Mouse (Mus musculus) heart, embryonic 16.5 days (tissue): ENCODE data around the gene Arnt2. TPM values are rescaled to one million over a fixed set of nuclear protein-coding genes. Genes with fewer than 3 reads are reported as not detected.

Experiments
- ATAC-seq: fragments of 200-750 bp; cut with Nextera tagmentation; replicated peaks from 2 replicates; pipeline ENCODE4 v1.8.0; 2017; ENCODE audit warnings: moderate number of reproducible peaks; ENCODE audit not compliant: insufficient read depth, low FRiP score; ENCODE audit errors: extremely low read depth
- H3K27ac ChIP-seq: fragments of 300-500 bp; sonication (generic); 2 replicates; pipeline ENCODE4 v1.5.1; 2014; ENCODE audit warnings: mild to moderate bottlenecking, low read length, control low read depth, moderate library complexity
- H3K27me3 ChIP-seq: fragments of 300-500 bp; sonication (generic); 2 replicates; pipeline ENCODE4 v1.6.1; 2014; ENCODE audit warnings: low read length, mixed read lengths; ENCODE audit not compliant: control insufficient read depth, insufficient read depth
- H3K36me3 ChIP-seq: fragments of 300-500 bp; sonication (generic); 2 replicates; pipeline ENCODE4 v1.6.1; 2014; ENCODE audit not compliant: control insufficient read depth, insufficient read depth
- H3K4me1 ChIP-seq: fragments of 300-500 bp; sonication (generic); 2 replicates; pipeline ENCODE4 v1.6.1; 2014; ENCODE audit warnings: low read length, mixed read lengths; ENCODE audit not compliant: control insufficient read depth, insufficient read depth
- H3K4me2 ChIP-seq: fragments of 300-500 bp; sonication (generic); 2 replicates; pipeline ENCODE4 v1.6.1; 2014; ENCODE audit warnings: low read depth, mild to moderate bottlenecking, control low read depth, low read length
- H3K4me3 ChIP-seq: fragments of 300-500 bp; sonication (generic); 2 replicates; pipeline ENCODE4 v1.5.1; 2014; ENCODE audit warnings: mild to moderate bottlenecking, control low read depth, low read length
- H3K9ac ChIP-seq: fragments of 300-500 bp; sonication (generic); 2 replicates; pipeline ENCODE4 v1.6.1; 2014; ENCODE audit warnings: low read length, control low read depth
- H3K9me3 ChIP-seq: fragments of 300-500 bp; sonication (generic); replicated peaks from 2 replicates; pipeline ENCODE4 v1.6.1; 2016; ENCODE audit warnings: low read length; ENCODE audit not compliant: control insufficient read depth
- WGBS: fragments of 180-500 bp; shearing (Covaris S2); extraction: QIAGEN DNeasy Blood & Tissue Kit; methylation state at CpG from one replicate; pipeline ENCODE4 v1.1.7; 2014; 5-methylcytosine and 5-hydroxymethylcytosine counted together
- polyA plus RNA-seq: library from polyadenylated mRNA; unstranded; fragments of >200 nt; fragmentation: Nextera tagmentation; extraction: Ambion mirVana; gene quantifications from 2 replicates; pipeline ENCODE4 v1.2.1, GENCODE M21; 2015

Arnt2 gene
- polyA plus RNA-seq, 1 experiment from 2014 or later, result 1.2 TPM

GRCm38 (mm10) chr7:84299601-84300000 lies 110.4 kb downstream of the Arnt2 start:
- H3K9me3 ChIP-seq, result no peaks in the 10 kb centered on the region
- peaks cover 7% of the 10 kb centered on the region for H3K4me1 ChIP-seq
- no peak for ATAC-seq
- H3K9ac ChIP-seq, result no peak overlapping the region
- no peak overlapping the region for H3K27ac ChIP-seq
- WGBS, result 77% methylated on average over 4 of the region's 4 CpGs
- H3K27me3 ChIP-seq, result no peaks in the 10 kb centered on the region
- H3K36me3 ChIP-seq, result no peaks in the 10 kb centered on the region
- no peak overlapping the region for H3K4me2 ChIP-seq
- no peak overlapping the region for H3K4me3 ChIP-seq

DNA sequence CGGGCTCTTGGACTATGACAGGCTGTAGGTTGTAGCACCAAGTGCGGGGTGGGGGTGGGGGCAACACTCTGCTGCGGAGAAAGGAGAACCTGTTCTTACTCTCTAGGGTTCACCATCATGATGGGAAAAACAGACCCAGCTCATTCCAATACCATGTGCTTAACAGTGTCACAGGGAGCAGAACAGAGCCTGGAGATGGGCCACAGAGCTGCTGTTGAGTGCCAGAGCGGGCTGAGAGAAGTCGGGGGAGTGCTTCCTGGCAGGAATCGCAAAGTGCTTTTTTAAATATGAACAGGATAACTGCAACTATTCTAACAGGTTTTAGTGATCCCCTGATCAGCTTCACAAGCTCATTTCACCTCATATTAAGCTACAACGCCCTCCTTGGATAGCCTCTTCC lies 116.9 kb downstream of the Arnt2 start:
- Histone ChIP-seq H3K4me2 (no peak overlapping the region), H3K9ac (no peak overlapping the region), H3K27me3 (no peaks in the 10 kb centered on the region), H3K27ac (peak overlapping the region; percentile 25), H3K36me3 (no peaks in the 10 kb centered on the region), H3K4me1 (peaks cover 4% of the 10 kb centered on the region), H3K4me3 (no peak overlapping the region), H3K9me3 (no peaks in the 10 kb centered on the region)
- ATAC-seq, result 0 out of 2 replicates have a peak, but pooled peaks have one; percentile 32
- 65% methylated on average over 7 of the region's 7 CpGs for WGBS

GRCm38 (mm10) chr7:84287226-84287587 lies 122.8 kb downstream of the Arnt2 start:
- ATAC-seq, result no peak
- no peak overlapping the region for H3K9ac ChIP-seq

GRCm38 (mm10) chr7:84286526-84287225 lies 123.3 kb downstream of the Arnt2 start:
- 88% methylated on average over 8 of the region's 8 CpGs for whole genome bisulfite sequencing

More at GRCm38 (mm10) chr7:84287226-84287587, 122.8 kb downstream of the Arnt2 start:
- Histone ChIP-seq H3K36me3 (no peaks in the 10 kb centered on the region), H3K9me3 (no peaks in the 10 kb centered on the region), H3K4me1 (no peaks in the 10 kb centered on the region), H3K4me2 (no peak overlapping the region), H3K4me3 (no peak overlapping the region), H3K27me3 (no peaks in the 10 kb centered on the region), H3K27ac (no peak overlapping the region)
- 67% methylated on average over 2 of the region's 2 CpGs for WGBS

DNA sequence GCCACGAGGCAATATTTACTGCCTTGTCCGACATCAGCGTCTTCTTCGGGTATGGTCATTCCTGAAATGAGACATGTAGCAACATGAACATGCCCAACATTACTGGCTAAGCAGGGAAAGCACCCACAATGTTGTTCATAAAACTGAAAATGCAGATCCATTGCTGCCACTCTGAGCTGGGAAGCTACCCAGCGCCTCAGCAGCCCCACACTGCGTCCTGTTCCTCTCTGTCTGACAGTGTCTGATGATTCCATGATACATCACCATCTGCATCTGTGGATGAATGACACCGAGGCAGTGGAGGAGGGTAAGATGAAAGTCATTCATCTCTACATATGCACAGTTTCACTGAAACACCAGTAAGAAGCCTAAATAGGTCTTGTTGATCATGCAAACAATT lies 124.2 kb downstream of the Arnt2 start:
- H3K9ac ChIP-seq, result no peak overlapping the region
- no peak for ATAC-seq
- H3K4me3 ChIP-seq, result no peak overlapping the region
- no peaks in the 10 kb centered on the region for H3K27me3 ChIP-seq
- no peaks in the 10 kb centered on the region for H3K36me3 ChIP-seq
- H3K4me1 ChIP-seq, result no peaks in the 10 kb centered on the region
- no peaks in the 10 kb centered on the region for H3K9me3 ChIP-seq
- 86% methylated on average over 7 of the region's 7 CpGs for WGBS
- H3K4me2 ChIP-seq, result no peak overlapping the region
- no peak overlapping the region for H3K27ac ChIP-seq

More at GRCm38 (mm10) chr7:84286526-84287225, 123.3 kb downstream of the Arnt2 start:
- Histone ChIP-seq H3K4me2 (no peak overlapping the region), H3K36me3 (no peaks in the 10 kb centered on the region), H3K4me1 (no peaks in the 10 kb centered on the region), H3K27ac (no peak overlapping the region), H3K4me3 (no peak overlapping the region), H3K9ac (no peak overlapping the region), H3K27me3 (no peaks in the 10 kb centered on the region), H3K9me3 (no peaks in the 10 kb centered on the region)
- no peak for ATAC-seq

DNA sequence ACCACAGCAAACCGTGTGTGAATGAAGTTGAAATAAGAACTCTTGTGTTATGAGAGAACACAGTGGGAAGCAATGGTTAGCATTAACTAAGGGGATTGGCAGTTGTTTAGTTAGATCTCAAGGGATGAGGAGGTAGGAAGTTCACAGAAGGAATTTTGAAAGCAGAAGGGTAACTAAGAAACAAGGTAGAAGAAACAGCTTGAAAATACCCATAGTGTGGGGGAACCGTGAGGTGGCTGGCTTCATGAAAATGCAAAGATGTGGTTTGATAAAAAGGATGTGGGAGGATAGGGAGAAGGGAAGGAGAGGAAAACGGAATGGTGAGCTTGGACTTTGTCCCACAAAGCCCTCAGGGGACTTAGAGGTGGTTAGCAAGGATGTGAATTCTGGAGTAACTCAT lies 125.0 kb downstream of the Arnt2 start:
- Histone ChIP-seq H3K9me3 (no peaks in the 10 kb centered on the region), H3K4me2 (no peak overlapping the region), H3K27ac (no peak overlapping the region), H3K4me3 (no peak overlapping the region), H3K27me3 (no peaks in the 10 kb centered on the region), H3K4me1 (no peaks in the 10 kb centered on the region), H3K36me3 (no peaks in the 10 kb centered on the region), H3K9ac (no peak overlapping the region)
- WGBS, result 54% methylated on average over 3 of the region's 3 CpGs
- ATAC-seq, result no peak

DNA sequence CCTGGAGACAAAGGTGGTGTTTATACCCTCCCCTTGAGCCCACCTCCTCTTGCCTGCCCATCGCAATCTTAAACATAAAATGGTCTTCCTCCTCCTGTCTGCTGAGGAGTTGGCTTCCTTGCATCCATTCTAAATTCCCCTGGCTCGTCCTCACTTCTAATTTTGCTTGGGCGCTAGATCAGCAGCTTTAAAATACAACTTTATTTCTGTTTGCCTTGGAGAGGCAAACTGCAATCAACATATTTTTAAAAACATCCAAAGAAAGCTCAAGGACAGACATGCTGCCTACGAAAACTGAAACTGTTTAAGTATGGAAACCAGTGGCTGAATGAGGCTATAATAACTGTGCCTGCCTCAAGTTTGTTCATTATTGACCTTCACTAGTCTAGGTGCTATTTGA lies 127.7 kb downstream of the Arnt2 start:
- H3K4me2 ChIP-seq, result no peak overlapping the region
- H3K4me3 ChIP-seq, result no peak overlapping the region
- H3K9ac ChIP-seq, result no peak overlapping the region
- no peaks in the 10 kb centered on the region for H3K4me1 ChIP-seq
- no peaks in the 10 kb centered on the region for H3K9me3 ChIP-seq
- H3K27ac ChIP-seq, result no peak overlapping the region
- 80% methylated on average over 4 of the region's 4 CpGs for WGBS
- no peaks in the 10 kb centered on the region for H3K36me3 ChIP-seq
- no peak for ATAC-seq
- no peaks in the 10 kb centered on the region for H3K27me3 ChIP-seq

GRCm38 (mm10) chr7:84279231-84279630 lies 130.7 kb downstream of the Arnt2 start:
- Histone ChIP-seq H3K27ac (no peak overlapping the region), H3K4me2 (no peak overlapping the region), H3K36me3 (no peaks in the 10 kb centered on the region), H3K4me1 (no peaks in the 10 kb centered on the region), H3K27me3 (no peaks in the 10 kb centered on the region), H3K9me3 (no peaks in the 10 kb centered on the region), H3K9ac (no peak overlapping the region), H3K4me3 (no peak overlapping the region)
- ATAC-seq, result peak; percentile 78
- 53% methylated on average over 1 of the region's 1 CpGs for WGBS

- Histone ChIP-seq H3K4me2 (no peak overlapping the region), H3K36me3 (no peaks in the 10 kb centered on the region), H3K27ac (no peak overlapping the region), H3K27me3 (no peaks in the 10 kb centered on the region), H3K4me3 (no peak overlapping the region), H3K4me1 (no peaks in the 10 kb centered on the region), H3K9me3 (no peaks in the 10 kb centered on the region), H3K9ac (no peak overlapping the region)
- WGBS, result 79% methylated on average over 10 of the region's 10 CpGs
- no peak for ATAC-seq
Measured at GRCm38 (mm10) chr7:84275312-84275711, 134.7 kb downstream of the Arnt2 start.
